Mouse (Mus musculus) thymus, adult 2 months (tissue): ENCODE results near the gene Dcx. TPM values are rescaled to one million over a fixed set of nuclear protein-coding genes. Genes with fewer than 3 reads are reported as not detected.

ENCODE experiments used
- DNase-seq: peaks from one replicate; pipeline ENCODE4 v3.0.0; 2021
- H3K27ac ChIP-seq: fragments of 200-500 bp; 2 replicates; pipeline ENCODE4 v1.5.1; 2012; ENCODE audit warnings: low read length, control low read depth; ENCODE audit not compliant: control insufficient read depth, insufficient read depth
- H3K27me3 ChIP-seq: fragments of 200-500 bp; 2 replicates; pipeline ENCODE4 v1.6.1; 2012; ENCODE audit warnings: mild to moderate bottlenecking, low read length, moderate library complexity, mixed read lengths; ENCODE audit not compliant: control insufficient read depth, insufficient read depth
- H3K36me3 ChIP-seq: fragments of 200-500 bp; 2 replicates; pipeline ENCODE4 v1.6.1; 2012; ENCODE audit warnings: mild to moderate bottlenecking, low read length, moderate library complexity; ENCODE audit not compliant: control insufficient read depth, insufficient read depth
- H3K4me1 ChIP-seq: fragments of 200-500 bp; replicated peaks from 2 replicates; pipeline ENCODE4 v1.6.1; 2012; ENCODE audit warnings: low read length; ENCODE audit not compliant: control insufficient read depth, insufficient read depth
- H3K4me3 ChIP-seq: fragments of 200-500 bp; 2 replicates; pipeline ENCODE4 v1.5.1; 2012; ENCODE audit warnings: mild to moderate bottlenecking, low read length, control low read depth, moderate library complexity; ENCODE audit not compliant: control insufficient read depth, insufficient read depth
- CTCF ChIP-seq: fragments of 200-500 bp; IDR thresholded peaks from 2 replicates; pipeline ENCODE4 v1.5.1; 2012; ENCODE audit warnings: mild to moderate bottlenecking, control low read depth, low read length, moderate library complexity, borderline replicate concordance; ENCODE audit not compliant: control insufficient read depth, poor library complexity, insufficient read depth; ENCODE audit errors: extremely low read depth
- POLR2A ChIP-seq: fragments of 200-500 bp; IDR thresholded peaks from 2 replicates; pipeline ENCODE4 v1.6.1; 2012; ENCODE audit warnings: mild to moderate bottlenecking, low read length, control low read depth, moderate library complexity; ENCODE audit not compliant: control insufficient read depth, poor library complexity, insufficient read depth; ENCODE audit errors: extremely low read depth
- WGBS: fragments of 180-500 bp; shearing (Covaris S2); methylation state at CpG from one replicate; pipeline ENCODE4 v1.1.7; 2018; 5-methylcytosine and 5-hydroxymethylcytosine counted together
- polyA plus RNA-seq: library from polyadenylated mRNA; depleted of rRNA; stranded (reverse); fragments of >200 nt; gene quantifications from 2 replicates; pipeline ENCODE4 v1.2.3, GENCODE M21; 2012

Gene Dcx
- polyA plus RNA-seq, 1 experiment, result 0.09 TPM

DNA sequence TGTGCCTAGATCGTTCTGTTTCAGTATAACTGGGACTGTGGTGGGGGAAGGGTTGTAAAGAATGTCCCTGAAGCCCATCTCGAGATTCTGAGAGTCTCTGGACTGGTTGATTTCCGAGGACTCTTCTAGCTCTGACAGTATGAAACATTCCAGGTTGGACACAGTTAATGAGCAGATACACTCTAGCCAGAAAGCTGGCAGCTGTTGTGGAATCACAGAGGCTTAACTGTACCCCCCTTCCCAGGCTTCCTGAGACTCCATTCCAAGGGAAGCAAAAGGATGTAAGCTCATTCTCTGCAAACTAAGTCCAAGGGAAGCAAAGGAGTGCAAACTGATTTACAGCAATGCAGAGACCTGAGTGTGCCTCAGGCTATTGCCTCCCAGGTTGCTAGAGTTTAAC, 48.2 kb downstream of the Dcx start:
- Histone ChIP-seq H3K4me1 (no peaks in the 10 kb centered on the region), H3K27ac (no peak overlapping the region), H3K4me3 (no peak overlapping the region), H3K36me3 (no peaks in the 10 kb centered on the region), H3K27me3 (no peaks in the 10 kb centered on the region)
- WGBS, result 67% methylated on average over 3 of the region's 3 CpGs
- DNase-seq, result no peak
- TF ChIP-seq POLR2A (no peak), CTCF (no peak)

- Histone ChIP-seq H3K27me3 (no peaks in the 10 kb centered on the region), H3K36me3 (no peaks in the 10 kb centered on the region), H3K4me3 (no peak overlapping the region), H3K4me1 (no peaks in the 10 kb centered on the region), H3K27ac (no peak overlapping the region)
- no peak for TF ChIP-seq POLR2A
- TF ChIP-seq CTCF, result no peak
- no peak for DNase-seq
- 93% methylated on average over 6 of the region's 6 CpGs for WGBS
These were observed 48.8 kb downstream of the Dcx start for GRCm38 (mm10) chrX:143884299-143884698.

GRCm38 (mm10) chrX:143881806-143882468, 51.2 kb downstream of the Dcx start:
- 66% methylated on average over 4 of the region's 4 CpGs for WGBS
- H3K27me3 ChIP-seq, result no peaks in the 10 kb centered on the region
- TF ChIP-seq POLR2A, result no peak
- no peak for TF ChIP-seq CTCF
- DNase-seq, result no peak
- H3K4me1 ChIP-seq, result no peaks in the 10 kb centered on the region
- no peak overlapping the region for H3K4me3 ChIP-seq
- H3K36me3 ChIP-seq, result no peaks in the 10 kb centered on the region
- no peak overlapping the region for H3K27ac ChIP-seq

DNA sequence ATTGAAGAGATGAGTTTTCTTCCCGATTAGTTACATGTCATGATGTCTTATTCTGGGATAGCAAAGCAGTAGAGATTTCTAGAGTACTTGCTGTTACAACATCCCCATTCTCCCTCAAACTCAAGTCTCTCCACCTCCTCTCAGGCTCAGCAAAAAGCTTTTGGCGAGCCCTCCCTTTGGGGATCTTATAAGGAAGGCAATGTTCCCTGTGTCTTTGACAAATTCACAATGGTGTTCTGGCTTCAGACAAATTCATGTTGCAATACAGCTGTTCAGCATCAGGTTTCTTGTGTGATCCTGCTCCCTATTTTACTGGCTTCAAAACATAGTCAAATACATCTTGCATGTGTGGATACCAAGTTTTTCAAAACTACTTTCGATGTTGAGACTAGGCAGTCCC, 53.5 kb downstream of the Dcx start:
- no peaks in the 10 kb centered on the region for H3K27me3 ChIP-seq
- H3K27ac ChIP-seq, result no peak overlapping the region
- 86% methylated on average over 3 of the region's 3 CpGs for WGBS
- H3K4me1 ChIP-seq, result no peaks in the 10 kb centered on the region
- H3K4me3 ChIP-seq, result no peak overlapping the region
- H3K36me3 ChIP-seq, result no peaks in the 10 kb centered on the region
- no peak for DNase-seq
- TF ChIP-seq POLR2A (no peak), CTCF (no peak)

DNA sequence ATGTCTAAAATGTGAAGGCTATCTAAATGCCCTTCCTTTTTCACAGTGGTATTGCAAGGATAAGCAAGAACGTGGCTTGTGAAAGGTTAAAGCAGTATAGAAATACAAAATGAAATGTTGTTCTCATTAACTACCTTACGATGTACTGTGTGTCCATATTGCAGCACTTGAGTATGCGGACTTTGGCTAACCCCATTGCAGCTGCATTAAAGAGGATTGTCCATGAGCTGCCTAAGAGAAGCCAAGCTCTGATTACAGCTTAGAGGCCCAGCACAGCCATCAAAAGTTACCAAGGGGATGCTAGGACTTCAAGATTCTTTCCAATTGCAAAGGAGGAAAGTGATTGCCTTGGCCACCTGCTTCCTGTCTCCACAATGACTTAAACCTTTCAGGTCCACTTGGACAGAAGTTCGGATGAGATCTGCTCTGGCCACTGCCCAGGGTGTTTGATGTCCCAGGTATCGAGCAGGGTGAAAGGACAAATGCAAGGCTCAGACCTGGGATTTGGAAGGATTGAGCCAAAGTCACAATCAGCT, 65.9 kb downstream of the Dcx start:
- TF ChIP-seq POLR2A (no peak), CTCF (no peak)
- WGBS, result 92% methylated on average over 5 of the region's 5 CpGs
- Histone ChIP-seq H3K27ac (no peak overlapping the region), H3K27me3 (no peaks in the 10 kb centered on the region), H3K4me1 (no peaks in the 10 kb centered on the region), H3K4me3 (no peak overlapping the region), H3K36me3 (no peaks in the 10 kb centered on the region)
- no peak for DNase-seq

- H3K4me1 ChIP-seq, result no peaks in the 10 kb centered on the region
- WGBS, result 85% methylated on average over 3 of the region's 3 CpGs
- no peak overlapping the region for H3K4me3 ChIP-seq
- H3K27me3 ChIP-seq, result no peaks in the 10 kb centered on the region
- no peaks in the 10 kb centered on the region for H3K36me3 ChIP-seq
- TF ChIP-seq CTCF (no peak), POLR2A (no peak)
- no peak for DNase-seq
- no peak overlapping the region for H3K27ac ChIP-seq
These were observed 81.8 kb downstream of the Dcx start for GRCm38 (mm10) chrX:143851351-143851750.

DNA sequence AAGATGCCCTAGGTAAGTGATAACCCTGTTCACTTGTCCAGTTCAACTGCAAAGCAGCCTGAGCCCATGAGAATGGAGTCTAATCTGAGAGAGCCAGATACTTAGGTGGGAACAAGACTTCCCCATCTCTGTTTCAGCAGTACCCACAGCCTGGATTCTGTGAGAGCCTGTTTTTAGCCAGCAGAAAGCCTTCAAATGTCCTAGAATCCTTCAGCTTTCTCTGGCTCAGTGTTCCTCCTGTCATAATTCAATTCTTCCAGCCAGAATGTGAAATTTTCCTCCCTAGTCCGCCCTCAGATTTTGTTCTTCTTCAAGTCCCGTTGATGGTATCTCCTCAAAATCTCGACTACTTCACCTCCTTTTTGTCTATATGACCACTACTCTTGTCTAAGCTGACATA, 83.1 kb downstream of the Dcx start:
- Histone ChIP-seq H3K27me3 (no peaks in the 10 kb centered on the region), H3K4me1 (no peaks in the 10 kb centered on the region), H3K4me3 (no peak overlapping the region), H3K27ac (no peak overlapping the region), H3K36me3 (no peaks in the 10 kb centered on the region)
- TF ChIP-seq CTCF, result no peak
- no peak for TF ChIP-seq POLR2A
- DNase-seq, result no peak
- WGBS, result 76% methylated on average over 3 of the region's 3 CpGs
